Mouse (Mus musculus): ENCODE measurements at regions not wholly inside any gene's neighbourhood (a gene's known extent, or its start where the extent isn't known, plus 50 kb on each side); places are given as distances from the start of the nearest gene placed in this dataset.

DNA sequence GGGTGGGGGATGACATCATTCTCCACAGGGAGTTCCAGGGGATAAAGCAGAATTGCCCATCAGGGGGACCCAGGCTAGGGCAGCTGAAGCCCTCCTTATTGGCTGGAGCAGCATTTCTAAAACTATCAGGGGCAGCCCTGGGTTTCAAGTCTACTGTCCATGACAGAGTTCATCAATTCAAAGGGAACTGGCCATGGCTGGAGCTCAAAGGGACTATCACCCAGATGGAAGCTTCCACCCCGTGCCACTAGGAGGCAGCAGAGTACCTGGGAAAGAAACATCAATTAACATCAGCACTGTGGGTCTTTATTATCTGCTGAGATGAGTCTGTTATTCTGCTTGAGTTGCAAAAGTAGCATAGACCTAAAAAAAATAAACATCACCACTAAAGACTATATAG lies 672.7 kb upstream of the Dpp10 start:
- 0 out of 2 replicates have a peak, but pooled peaks have one; percentile 30 for ATAC-seq (ENCODE audit: poor library complexity, severe bottlenecking)

DNA sequence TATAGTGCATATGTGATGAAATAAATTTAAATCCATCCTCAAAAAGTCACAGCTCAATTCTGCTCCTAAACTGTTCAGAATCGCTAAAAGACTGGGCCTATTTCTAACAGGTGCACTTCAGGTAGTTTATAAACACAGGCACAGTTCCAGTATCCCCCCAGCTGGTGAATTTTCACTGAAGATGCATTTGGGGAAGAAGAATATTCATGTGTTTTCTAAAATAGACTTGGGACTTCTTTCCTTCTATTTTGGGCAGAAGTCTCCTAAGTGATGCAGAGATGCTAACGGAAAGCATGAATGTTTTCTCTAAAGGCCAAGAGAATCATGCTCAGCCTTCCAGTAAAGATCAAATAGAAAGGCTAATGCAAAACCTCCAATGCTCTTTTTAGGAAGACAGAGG lies 660.9 kb upstream of the Dpp10 start:
- no peak for ATAC-seq (ENCODE audit: poor library complexity, severe bottlenecking)

DNA sequence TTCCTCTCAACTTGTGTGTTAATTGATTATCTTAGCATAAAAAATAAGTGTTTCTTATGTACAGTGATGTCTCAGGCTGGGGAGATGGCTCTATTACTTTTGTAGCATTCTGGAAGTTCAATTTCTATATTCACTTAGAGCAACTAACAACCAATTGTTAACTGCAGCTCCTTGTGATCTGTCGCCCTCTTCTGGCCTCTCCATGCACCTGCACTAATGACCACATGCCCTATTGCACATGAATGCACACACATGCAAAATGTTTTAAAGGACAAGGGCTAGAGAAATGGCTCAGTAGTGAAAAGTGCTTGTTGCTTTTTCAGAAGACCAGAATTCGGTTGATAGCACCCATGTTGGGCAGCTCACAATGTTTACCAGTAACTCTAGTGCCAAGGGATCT lies 629.1 kb upstream of the Dpp10 start:
- ATAC-seq (ENCODE audit: poor library complexity, severe bottlenecking), result no peak

DNA sequence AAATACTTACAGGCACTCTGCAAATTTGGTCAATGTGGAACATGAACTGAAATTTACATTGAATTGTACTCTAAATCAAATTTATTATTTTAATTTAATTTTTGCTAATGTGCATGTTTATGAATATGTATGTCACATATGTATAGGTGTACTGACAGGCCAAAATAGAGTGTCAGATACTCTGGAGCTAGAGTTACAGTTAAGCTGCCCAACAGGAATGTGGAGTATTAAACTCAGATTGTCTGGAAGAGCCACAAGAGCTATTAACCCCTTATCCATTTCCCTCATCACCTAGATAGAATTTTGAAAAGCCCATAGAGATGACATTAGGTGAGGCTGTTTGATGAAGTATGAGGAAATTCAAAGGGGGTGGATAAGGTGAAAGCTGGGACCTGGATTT lies 607.5 kb upstream of the Dpp10 start:
- no peak for ATAC-seq (ENCODE audit: poor library complexity, severe bottlenecking)

DNA sequence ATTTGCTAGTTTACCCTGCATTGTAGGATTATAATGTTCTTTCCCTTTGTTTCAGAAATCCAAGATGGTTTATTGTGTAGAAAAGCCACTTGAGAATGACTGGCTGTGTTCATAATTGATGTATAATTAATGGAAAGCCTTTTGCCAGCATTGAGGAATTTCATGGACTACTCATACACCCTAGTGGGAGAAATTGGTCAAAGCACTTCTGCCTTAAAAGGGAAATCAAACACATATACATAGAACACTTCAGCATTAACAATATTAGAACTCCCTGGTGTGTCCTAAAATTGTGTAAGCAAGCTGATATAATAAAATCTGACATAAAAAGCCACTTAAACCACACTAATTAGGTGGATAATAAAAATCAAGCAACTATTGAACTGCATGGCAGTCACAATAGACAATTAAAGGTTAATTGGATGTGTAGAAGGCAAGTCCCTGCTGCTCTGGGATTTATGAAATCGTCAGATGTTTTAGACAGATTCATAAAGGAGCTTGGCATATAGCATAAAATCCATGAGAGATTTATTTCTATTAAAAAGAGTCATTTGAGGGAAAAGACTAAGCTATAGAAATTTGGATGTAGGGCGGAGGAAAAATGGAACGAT lies 607.0 kb upstream of the Dpp10 start:
- no peak for ATAC-seq (ENCODE audit: poor library complexity, severe bottlenecking)

DNA sequence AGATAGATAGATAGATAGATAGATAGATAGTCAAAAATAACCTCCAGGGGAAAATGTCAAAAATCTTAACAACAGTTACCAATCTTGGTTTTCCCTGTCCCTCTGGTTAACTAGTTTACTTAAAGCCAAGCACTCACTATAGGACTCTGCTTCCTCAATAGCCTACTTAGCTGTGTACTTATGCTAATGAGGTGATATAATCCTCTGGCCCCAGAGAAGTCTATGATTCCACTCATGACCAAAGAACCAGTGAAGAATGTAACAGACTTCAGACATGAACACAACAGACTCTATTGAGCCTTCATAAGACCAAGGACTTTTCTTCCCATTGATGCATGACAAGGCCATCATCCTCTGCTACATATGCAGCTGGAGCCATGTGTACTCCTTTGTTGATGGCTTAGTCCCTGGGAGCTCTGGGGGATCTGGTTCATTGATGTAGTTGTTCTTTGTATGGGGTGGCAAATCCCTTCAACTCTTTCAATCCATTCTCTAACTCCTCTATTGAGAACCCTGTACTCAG lies 589.9 kb upstream of the Dpp10 start:
- ATAC-seq (ENCODE audit: poor library complexity, severe bottlenecking), result no peak

DNA sequence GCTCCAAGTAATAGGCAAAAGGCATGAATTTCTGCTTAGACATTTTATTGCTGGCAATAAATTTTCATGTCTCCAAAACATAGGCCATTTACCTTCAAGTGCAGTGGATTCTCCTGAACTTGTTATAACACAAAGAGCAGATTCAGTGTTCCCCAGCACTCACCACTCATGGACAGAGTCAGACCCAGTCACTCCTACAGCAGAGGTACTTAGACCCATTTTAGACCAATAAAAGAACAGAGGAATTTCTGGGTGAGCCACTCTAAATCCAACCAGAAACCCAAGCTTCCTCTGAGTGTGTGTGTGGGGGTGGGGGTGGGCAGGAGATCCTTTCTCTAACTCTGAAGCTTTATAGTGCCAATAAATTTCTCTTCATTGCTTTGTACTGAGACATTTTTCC lies 584.7 kb upstream of the Dpp10 start:
- no peak for ATAC-seq (ENCODE audit: poor library complexity, severe bottlenecking)

DNA sequence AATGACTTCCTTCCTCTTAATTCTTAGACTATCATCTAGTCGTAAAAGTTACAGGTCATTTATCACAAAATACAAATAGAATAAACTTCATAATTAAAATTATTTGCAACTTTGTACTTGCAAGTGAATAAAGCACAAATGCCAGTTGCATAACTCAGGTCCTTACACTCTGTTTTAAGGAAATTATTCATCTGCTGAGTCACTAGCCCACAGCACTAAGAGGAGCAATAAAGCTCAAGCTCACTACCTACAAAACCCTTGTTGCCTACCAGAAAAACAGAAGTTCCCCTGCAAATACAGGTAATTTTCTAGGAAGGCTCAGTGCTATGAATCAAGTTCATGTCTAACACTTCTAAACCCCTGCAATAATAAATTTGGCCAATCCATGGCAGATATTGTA lies 539.3 kb upstream of the Dpp10 start:
- no peak for ATAC-seq (ENCODE audit: poor library complexity, severe bottlenecking)
